Mouse (Mus musculus) CH12.LX (cell line): ENCODE measurements around the gene Eif3k. TPM values are rescaled to one million over a fixed set of nuclear protein-coding genes. Genes with fewer than 3 reads are reported as not detected.
A peak's percentile ranks its signal among the peaks of the same experiment; 100 is the strongest.

Source experiments
- DNase-seq: peaks from one replicate; pipeline ENCODE4 v3.0.0-alpha.2; 2013; ENCODE audit errors: extremely low read depth
- H3K27ac ChIP-seq: 2 replicates; pipeline ENCODE4 v1.5.1; 2012; ENCODE audit warnings: low read depth, mild to moderate bottlenecking, control low read depth, moderate library complexity; ENCODE audit not compliant: insufficient read depth
- H3K27me3 ChIP-seq: replicated peaks from 2 replicates; pipeline ENCODE3; 2012; ENCODE audit warnings: inconsistent platforms
- H3K36me3 ChIP-seq, 2 experiments: replicated peaks in 1 of 2; 2 replicates each; pipeline versions ENCODE3 to v1.6.1; 2012; ENCODE audit warnings: inconsistent platforms in 1 of 2, low read length in 1 of 2, mild to moderate bottlenecking in 1 of 2, mixed read lengths in 1 of 2, moderate library complexity in 1 of 2; ENCODE audit not compliant: control insufficient read depth in 1 of 2, insufficient read depth in 1 of 2
- H3K4me1 ChIP-seq, 2 experiments: 2 replicates each; pipeline ENCODE4 v1.6.1; 2012; ENCODE audit warnings: inconsistent platforms in 1 of 2, moderate library complexity in 1 of 2; ENCODE audit not compliant: insufficient read depth in 2 of 2, control insufficient read depth in 1 of 2
- H3K4me2 ChIP-seq: 2 replicates; pipeline ENCODE4 v1.6.1; 2012; ENCODE audit warnings: low read depth, mild to moderate bottlenecking, control low read depth; ENCODE audit not compliant: poor library complexity, insufficient read depth, severe bottlenecking
- H3K4me3 ChIP-seq, 3 experiments: fragments of 150-350 bp in 1 of 3; sonication (generic) in 1 of 3; replicated peaks in 1 of 3; 2 replicates each; pipeline versions ENCODE3 to v1.5.1; 2011 to 2012; ENCODE audit warnings: low read depth in 2 of 3, low read length in 2 of 3, mild to moderate bottlenecking in 2 of 3, moderate library complexity in 2 of 3, control low read depth in 1 of 3, improper control_type of control experiment in 1 of 3, inconsistent platforms in 1 of 3, mixed read lengths in 1 of 3; ENCODE audit not compliant: poor library complexity in 1 of 3
- H3K79me2 ChIP-seq: replicated peaks from 2 replicates; pipeline ENCODE4 v1.6.1; 2012; ENCODE audit warnings: mild to moderate bottlenecking, moderate library complexity; ENCODE audit not compliant: control insufficient read depth, poor library complexity, insufficient read depth, severe bottlenecking; ENCODE audit errors: extremely low read depth
- H3K9ac ChIP-seq: 2 replicates; pipeline ENCODE4 v1.6.1; 2012; ENCODE audit warnings: low read depth, mild to moderate bottlenecking, control low read depth, moderate library complexity; ENCODE audit not compliant: insufficient read depth
- H3K9me3 ChIP-seq: replicated peaks from 2 replicates; pipeline ENCODE3; 2012; ENCODE audit warnings: low read length, inconsistent platforms, mixed read lengths
- CHD2 ChIP-seq: IDR thresholded peaks from 2 replicates; pipeline ENCODE4 v1.6.1; 2011; ENCODE audit warnings: low read length, improper control_type of control experiment
- CTCF ChIP-seq, 2 experiments: IDR thresholded peaks in 1 of 2; conservative IDR thresholded peaks in 1 of 2; 2 replicates each; pipeline ENCODE4 v1.5.1; 2011 to 2012; ENCODE audit warnings: low read depth in 2 of 2, low read length in 2 of 2, improper control_type of control experiment in 1 of 2, inconsistent platforms in 1 of 2, mild to moderate bottlenecking in 1 of 2, moderate library complexity in 1 of 2
- ETS1 ChIP-seq: conservative IDR thresholded peaks from 2 replicates; pipeline ENCODE4 v1.6.1; 2012; ENCODE audit warnings: low read depth, mild to moderate bottlenecking, inconsistent platforms, low read length, improper control_type of control experiment, moderate library complexity
- MAX ChIP-seq: IDR thresholded peaks from 2 replicates; pipeline ENCODE4 v1.6.1; 2011; ENCODE audit warnings: low read length, improper control_type of control experiment
- MAZ ChIP-seq: IDR thresholded peaks from 2 replicates; pipeline ENCODE4 v1.6.1; 2012; ENCODE audit warnings: low read depth, mild to moderate bottlenecking, inconsistent platforms, low read length, improper control_type of control experiment, moderate library complexity
- PAX5 ChIP-seq: IDR thresholded peaks from 2 replicates; pipeline ENCODE4 v1.6.1; 2012; ENCODE audit warnings: low read length, inconsistent platforms, mixed read lengths
- RAD21 ChIP-seq: IDR thresholded peaks from 2 replicates; pipeline ENCODE4 v1.6.1; 2011; ENCODE audit warnings: low read depth, mild to moderate bottlenecking, low read length, improper control_type of control experiment, moderate library complexity
- TCF12 ChIP-seq: IDR thresholded peaks from 2 replicates; pipeline ENCODE4 v1.6.1; 2014; ENCODE audit warnings: low read depth, mild to moderate bottlenecking, inconsistent platforms, low read length, improper control_type of control experiment
- USF1 ChIP-seq: IDR thresholded peaks from 2 replicates; pipeline ENCODE4 v1.6.1; 2014; ENCODE audit warnings: low read depth, mild to moderate bottlenecking, inconsistent platforms, low read length, improper control_type of control experiment
- dilution Hi-C: fragments of 300-500 bp; cut with MboI; formaldehyde crosslinking; loops from 2 replicates; pipeline ENCODE4 v1.14.3; 2020; ENCODE audit warnings: low sequenced_read_pairs; ENCODE audit not compliant: extremely low pct_unique_long_range_greater_than_20kb, extremely low pct_ligation_motif_present
- in situ Hi-C: fragments of 300-500 bp; cut with MboI; formaldehyde crosslinking; loops from 3 replicates; pipeline ENCODE4 v1.14.3; 2019; ENCODE audit warnings: low sequenced_read_pairs, low pct_ligation_motif_present, low pct_unique_long_range_greater_than_20kb, mixed read lengths
- polyA plus RNA-seq: library from polyadenylated mRNA; unstranded; fragments of >175 nt; gene quantifications from 2 replicates; pipeline ENCODE4 v1.2.1, GENCODE M21; 2012; ENCODE audit warnings: low read depth; ENCODE audit not compliant: insufficient read length
- total RNA-seq, 2 experiments: library from RNA; depleted of rRNA; stranded (reverse); fragments of 300-350 nt in 1 of 2; fragments of >200 nt in 1 of 2; gene quantifications; 2 replicates each; pipeline ENCODE4 v1.2.3; 2012 to 2014

Eif3k gene
- total and polyA plus RNA-seq, 3 experiments: 513 to 658 (median 584) TPM

DNA sequence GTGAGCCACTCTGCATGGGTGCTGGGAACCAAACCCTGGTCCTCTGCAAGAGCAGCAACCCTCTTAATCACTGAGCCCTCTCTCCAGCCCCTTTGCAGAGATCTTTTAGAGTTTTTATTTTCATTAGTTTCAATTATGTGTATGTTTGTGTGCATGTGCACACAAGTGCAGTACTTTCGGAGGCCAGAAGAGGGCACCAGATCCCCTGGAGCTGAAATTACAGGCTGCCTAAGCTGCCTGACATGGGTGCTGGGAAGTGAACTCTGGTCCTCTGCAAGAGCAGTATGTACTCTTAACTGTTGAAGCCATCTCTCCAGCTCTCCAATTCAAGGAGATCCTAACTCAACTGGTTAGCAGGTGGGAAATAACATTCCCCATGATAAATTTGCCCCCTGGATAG, 33.3 kb upstream of the Eif3k start:
- TF ChIP-seq CTCF (conservative IDR thresholded peaks at IDR 0.05 in 1 of 2, IDR thresholded peaks at IDR 0.05 in 1 of 2; ENCODE audit: low read depth in 2 of 2, low read length in 2 of 2) (peak; percentile 17 to 47; a peak in 2 of 4 replicates), CHD2 (no peak), RAD21 (peak; percentile 6)
- TF ChIP-seq, all 38 proteins: peak for 2
- Histone ChIP-seq H3K4me3 (no peak overlapping the region), H3K79me2 (no peaks in the 10 kb centered on the region), H3K36me3 (peaks cover 2 to 22% of the 10 kb centered on the region in 2 experiments), H3K9ac (no peak overlapping the region), H3K4me2 (no peak overlapping the region), H3K9me3 (peaks cover 14% of the 10 kb centered on the region), H3K27me3 (no peaks in the 10 kb centered on the region), H3K4me1 (peaks cover 5 to 13% of the 10 kb centered on the region in 2 experiments; a peak in 2 of 4 replicates), H3K27ac (no peak overlapping the region)
- no peak for DNase-seq
- in situ Hi-C loops: no loop called here
- dilution Hi-C loops: no loop called here

DNA sequence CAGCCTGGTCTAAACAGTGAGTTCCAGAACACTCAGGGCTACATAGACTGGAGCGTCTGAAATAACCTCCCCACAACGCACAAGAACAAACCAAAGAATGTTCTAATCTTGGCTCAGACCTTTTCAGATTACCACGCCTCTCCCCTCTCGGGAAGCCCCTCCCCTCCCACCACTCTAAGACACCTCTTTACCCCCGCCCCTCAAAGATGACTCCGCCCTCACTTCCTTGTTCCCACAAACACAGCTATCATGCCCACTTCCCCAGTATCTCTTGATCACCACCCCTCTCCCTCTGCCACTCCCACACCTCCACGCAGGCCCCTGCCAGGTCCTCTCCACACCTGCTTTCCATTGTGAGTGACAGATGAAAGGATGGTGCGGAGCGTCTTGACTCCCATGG, 27.1 kb upstream of the Eif3k start:
- in situ Hi-C loops: no loop called here
- Histone ChIP-seq H3K4me2 (no peak overlapping the region), H3K4me3 (peak overlapping the region in 1 of 3 experiments; percentile 30)

DNA sequence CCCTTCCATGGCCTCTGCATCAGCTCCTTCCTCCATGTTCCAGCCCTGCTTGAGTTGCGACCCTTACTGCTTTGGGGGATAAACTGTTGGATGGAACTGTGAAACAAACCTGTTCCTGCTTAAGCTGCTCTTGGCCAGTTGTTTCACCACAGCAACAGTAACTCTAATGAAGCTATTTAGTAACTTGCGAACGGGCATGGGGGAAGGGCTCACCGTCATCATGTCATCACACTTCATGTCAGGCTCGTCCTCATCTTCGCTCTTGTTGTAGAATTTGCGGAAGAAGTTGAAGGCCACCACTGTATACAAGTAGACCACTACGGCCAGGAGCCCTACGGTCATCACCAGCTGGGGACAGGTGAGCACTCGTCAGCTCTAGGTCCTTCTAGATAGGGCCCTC, 26.5 kb upstream of the Eif3k start:
- TF ChIP-seq PAX5 (no peak), MAX (0 out of 2 replicates have a peak, but pooled peaks have one; percentile 9)
- dilution Hi-C loops (no loop called here), in situ Hi-C loops (no loop called here)
- Histone ChIP-seq H3K4me1 (peaks cover 31 to 61% of the 10 kb centered on the region in 2 experiments), H3K27me3 (no peaks in the 10 kb centered on the region), H3K79me2 (no peaks in the 10 kb centered on the region), H3K9me3 (peaks cover 5% of the 10 kb centered on the region), H3K4me2 (no peak overlapping the region), H3K36me3 (peaks cover 11 to 32% of the 10 kb centered on the region in 2 experiments), H3K4me3 (peak overlapping the region in 2 of 3 experiments; percentile 9 to 30), H3K9ac (no peak overlapping the region), H3K27ac (peak overlapping the region; percentile 97)
- DNase-seq: no peak

More for the DNA sequence above, 27.1 kb upstream of the Eif3k start:
- H3K9ac ChIP-seq: no peak overlapping the region
- H3K27ac ChIP-seq: peak overlapping the region; percentile 97
- dilution Hi-C loops: no loop called here
- H3K9me3 ChIP-seq: peaks cover under 1% of the 10 kb centered on the region
- H3K36me3 ChIP-seq: peaks cover 5 to 32% of the 10 kb centered on the region in 2 experiments
- TF ChIP-seq MAZ (no peak), ETS1 (no peak), TCF12 (no peak), USF1 (no peak)
- TF ChIP-seq, all 38 proteins: peak for 0
- Histone ChIP-seq H3K27me3 (no peaks in the 10 kb centered on the region), H3K79me2 (no peaks in the 10 kb centered on the region), H3K4me1 (peaks cover 31 to 59% of the 10 kb centered on the region in 2 experiments)
- DNase-seq: peak; percentile 74
